Mouse (Mus musculus) liver, embryonic 12.5 days (tissue): ENCODE results near the gene Tmem132e. TPM values are rescaled to one million over a fixed set of nuclear protein-coding genes. Genes with fewer than 3 reads are reported as not detected.

Experiments used
- ATAC-seq: fragments of 200-750 bp; cut with Nextera tagmentation; 2 replicates; pipeline ENCODE4 v1.8.0; 2017; ENCODE audit warnings: moderate number of reproducible peaks, mild to moderate bottlenecking, moderate library complexity
- H3K27ac ChIP-seq: fragments of 300-500 bp; sonication (generic); 2 replicates; pipeline ENCODE4 v1.5.1; 2016; ENCODE audit warnings: mild to moderate bottlenecking
- H3K27me3 ChIP-seq: fragments of 300-500 bp; sonication (generic); replicated peaks from 2 replicates; pipeline ENCODE4 v1.6.1; 2016; ENCODE audit warnings: mild to moderate bottlenecking, moderate library complexity
- H3K36me3 ChIP-seq: fragments of 300-500 bp; sonication (generic); 2 replicates; pipeline ENCODE4 v1.6.1; 2016; ENCODE audit warnings: mild to moderate bottlenecking, moderate library complexity
- H3K4me1 ChIP-seq: fragments of 300-500 bp; sonication (generic); 2 replicates; pipeline ENCODE4 v1.6.1; 2016
- H3K4me2 ChIP-seq: fragments of 300-500 bp; sonication (generic); 2 replicates; pipeline ENCODE4 v1.6.1; 2016; ENCODE audit warnings: mild to moderate bottlenecking, moderate library complexity
- H3K4me3 ChIP-seq: fragments of 300-500 bp; sonication (generic); 2 replicates; pipeline ENCODE4 v1.5.1; 2016; ENCODE audit warnings: mild to moderate bottlenecking, moderate library complexity
- H3K9ac ChIP-seq: fragments of 300-500 bp; sonication (generic); 2 replicates; pipeline ENCODE4 v1.6.1; 2016; ENCODE audit warnings: mild to moderate bottlenecking, moderate library complexity
- H3K9me3 ChIP-seq: fragments of 300-500 bp; sonication (generic); replicated peaks from 2 replicates; pipeline ENCODE4 v1.6.1; 2016; ENCODE audit warnings: mild to moderate bottlenecking, moderate library complexity
- WGBS: fragments of 180-500 bp; shearing (Covaris S2); methylation state at CpG from one replicate; pipeline ENCODE4 v1.1.7; 2016; ENCODE audit not compliant: insufficient replicate concordance; 5-methylcytosine and 5-hydroxymethylcytosine counted together
- polyA plus RNA-seq: library from polyadenylated mRNA; unstranded; fragments of >200 nt; fragmentation: Nextera tagmentation; extraction: Ambion mirVana; gene quantifications from 2 replicates; pipeline ENCODE4 v1.2.1, GENCODE M21; 2016

Gene Tmem132e
- polyA plus RNA-seq, 1 experiment from 2014 or later, result 0.52 TPM

- Histone ChIP-seq H3K27ac (no peak overlapping the region), H3K4me2 (no peak overlapping the region), H3K4me3 (no peak overlapping the region), H3K4me1 (0 out of 2 replicates have a peak, but pooled peaks cover 5% of the 10 kb centered on the region), H3K27me3 (peaks cover 72% of the 10 kb centered on the region), H3K36me3 (no peaks in the 10 kb centered on the region), H3K9ac (no peak overlapping the region), H3K9me3 (no peaks in the 10 kb centered on the region)
- ATAC-seq, result no peak
- 41% methylated on average over 3 of the region's 3 CpGs for WGBS
These were observed 3.6 kb downstream of the Tmem132e start for GRCm38 (mm10) chr11:82392341-82392740.

GRCm38 (mm10) chr11:82399621-82400020, 10.9 kb downstream of the Tmem132e start:
- no peaks in the 10 kb centered on the region for H3K36me3 ChIP-seq
- 6% methylated on average over 2 of the region's 3 CpGs for WGBS
- no peaks in the 10 kb centered on the region for H3K9me3 ChIP-seq
- no peaks in the 10 kb centered on the region for H3K4me1 ChIP-seq
- H3K27me3 ChIP-seq, result peaks cover 12% of the 10 kb centered on the region; the same call in 1 of the 2 replicates
- H3K4me2 ChIP-seq, result no peak overlapping the region
- ATAC-seq, result no peak
- H3K4me3 ChIP-seq, result no peak overlapping the region
- H3K27ac ChIP-seq, result no peak overlapping the region
- no peak overlapping the region for H3K9ac ChIP-seq

GRCm38 (mm10) chr11:82405641-82406040, 16.9 kb downstream of the Tmem132e start:
- H3K9ac ChIP-seq, result no peak overlapping the region

GRCm38 (mm10) chr11:82406358-82407221, 17.9 kb downstream of the Tmem132e start:
- no peak for ATAC-seq
- H3K4me1 ChIP-seq, result no peaks in the 10 kb centered on the region
- no peak overlapping the region for H3K27ac ChIP-seq
- no peak overlapping the region for H3K4me2 ChIP-seq
- 44% methylated on average over 11 of the region's 11 CpGs for WGBS
- no peaks in the 10 kb centered on the region for H3K9me3 ChIP-seq
- no peak overlapping the region for H3K4me3 ChIP-seq
- H3K36me3 ChIP-seq, result no peaks in the 10 kb centered on the region
- no peak overlapping the region for H3K9ac ChIP-seq
- no peaks in the 10 kb centered on the region for H3K27me3 ChIP-seq

More at GRCm38 (mm10) chr11:82405641-82406040, 16.9 kb downstream of the Tmem132e start:
- Histone ChIP-seq H3K4me3 (no peak overlapping the region), H3K27ac (no peak overlapping the region), H3K9me3 (no peaks in the 10 kb centered on the region), H3K27me3 (no peaks in the 10 kb centered on the region), H3K4me1 (no peaks in the 10 kb centered on the region), H3K4me2 (no peak overlapping the region), H3K36me3 (no peaks in the 10 kb centered on the region)
- WGBS, result 44% methylated on average over 3 of the region's 3 CpGs
- no peak for ATAC-seq

- Histone ChIP-seq H3K4me2 (no peak overlapping the region), H3K9me3 (no peaks in the 10 kb centered on the region), H3K9ac (no peak overlapping the region), H3K4me3 (no peak overlapping the region), H3K27ac (no peak overlapping the region), H3K36me3 (no peaks in the 10 kb centered on the region), H3K27me3 (no peaks in the 10 kb centered on the region), H3K4me1 (no peaks in the 10 kb centered on the region)
- 38% methylated on average over 1 of the region's 1 CpGs for WGBS
- ATAC-seq, result no peak
These were observed 23.8 kb downstream of the Tmem132e start for GRCm38 (mm10) chr11:82412496-82412895.

GRCm38 (mm10) chr11:82418337-82419041, 29.8 kb downstream of the Tmem132e start:
- H3K27ac ChIP-seq, result no peak overlapping the region
- H3K9ac ChIP-seq, result no peak overlapping the region
- no peak for ATAC-seq

GRCm38 (mm10) chr11:82421909-82422308, 33.2 kb downstream of the Tmem132e start:
- no peaks in the 10 kb centered on the region for H3K9me3 ChIP-seq
- H3K4me3 ChIP-seq, result no peak overlapping the region
- H3K9ac ChIP-seq, result no peak overlapping the region
- WGBS, result 25% methylated on average over 5 of the region's 5 CpGs
- no peak overlapping the region for H3K4me2 ChIP-seq
- no peak overlapping the region for H3K27ac ChIP-seq
- H3K27me3 ChIP-seq, result no peaks in the 10 kb centered on the region
- no peaks in the 10 kb centered on the region for H3K36me3 ChIP-seq
- ATAC-seq, result no peak
- no peaks in the 10 kb centered on the region for H3K4me1 ChIP-seq

More at GRCm38 (mm10) chr11:82418337-82419041, 29.8 kb downstream of the Tmem132e start:
- no peak overlapping the region for H3K4me3 ChIP-seq
- no peaks in the 10 kb centered on the region for H3K9me3 ChIP-seq
- 55% methylated on average over 8 of the region's 9 CpGs for WGBS
- no peaks in the 10 kb centered on the region for H3K27me3 ChIP-seq
- no peaks in the 10 kb centered on the region for H3K36me3 ChIP-seq
- H3K4me1 ChIP-seq, result no peaks in the 10 kb centered on the region
- H3K4me2 ChIP-seq, result no peak overlapping the region

- H3K27ac ChIP-seq, result no peak overlapping the region
- no peak overlapping the region for H3K4me3 ChIP-seq
- 51% methylated on average over 4 of the region's 4 CpGs for WGBS
These were observed 34.8 kb downstream of the Tmem132e start for GRCm38 (mm10) chr11:82423521-82423920.

GRCm38 (mm10) chr11:82428801-82429200, 40.1 kb downstream of the Tmem132e start:
- no peaks in the 10 kb centered on the region for H3K36me3 ChIP-seq
- ATAC-seq, result no peak
- WGBS, result 30% methylated on average over 4 of the region's 4 CpGs
- H3K4me2 ChIP-seq, result no peak overlapping the region
- H3K27ac ChIP-seq, result no peak overlapping the region
- H3K9me3 ChIP-seq, result no peaks in the 10 kb centered on the region
- no peaks in the 10 kb centered on the region for H3K4me1 ChIP-seq
- peaks cover 25% of the 10 kb centered on the region for H3K27me3 ChIP-seq
- H3K9ac ChIP-seq, result no peak overlapping the region
- H3K4me3 ChIP-seq, result no peak overlapping the region

More at GRCm38 (mm10) chr11:82423521-82423920, 34.8 kb downstream of the Tmem132e start:
- Histone ChIP-seq H3K4me2 (no peak overlapping the region), H3K4me1 (no peaks in the 10 kb centered on the region), H3K27me3 (no peaks in the 10 kb centered on the region), H3K9ac (no peak overlapping the region), H3K9me3 (no peaks in the 10 kb centered on the region), H3K36me3 (no peaks in the 10 kb centered on the region)
- no peak for ATAC-seq

- Histone ChIP-seq H3K4me1 (no peaks in the 10 kb centered on the region), H3K27me3 (peaks cover 61% of the 10 kb centered on the region), H3K27ac (no peak overlapping the region), H3K36me3 (no peaks in the 10 kb centered on the region), H3K9ac (no peak overlapping the region), H3K4me3 (peak overlapping the region; percentile 30), H3K4me2 (peak overlapping the region; percentile 59), H3K9me3 (no peaks in the 10 kb centered on the region)
- ATAC-seq, result no peak
- 4% methylated on average over 62 of the region's 62 CpGs for WGBS
These were observed 45.6 kb downstream of the Tmem132e start for GRCm38 (mm10) chr11:82434091-82434831.

- Histone ChIP-seq H3K36me3 (no peaks in the 10 kb centered on the region), H3K4me3 (peak overlapping the region; percentile 30), H3K9ac (no peak overlapping the region), H3K9me3 (no peaks in the 10 kb centered on the region), H3K4me1 (no peaks in the 10 kb centered on the region), H3K4me2 (peak overlapping the region; percentile 59), H3K27ac (no peak overlapping the region), H3K27me3 (peaks cover 61% of the 10 kb centered on the region)
- ATAC-seq, result no peak
- 6% methylated on average over 36 of the region's 36 CpGs for WGBS
These were observed 46.1 kb downstream of the Tmem132e start for GRCm38 (mm10) chr11:82434832-82435182.
